Mouse (Mus musculus) spleen, adult 2 months (tissue): ENCODE data around the gene Zeb2. TPM values are rescaled to one million over a fixed set of nuclear protein-coding genes. Genes with fewer than 3 reads are reported as not detected.

Experiments used
- DNase-seq, 2 experiments: peaks; one replicate each; pipeline versions ENCODE4 v3.0.0 to v3.0.0-alpha.2; 2012 to 2021; ENCODE audit warnings: low spot score in 2 of 2, low read depth in 1 of 2
- H3K27ac ChIP-seq: fragments of 200-500 bp; 2 replicates; pipeline ENCODE4 v1.5.1; 2012; ENCODE audit warnings: low read length, inconsistent platforms; ENCODE audit not compliant: insufficient read depth
- H3K27me3 ChIP-seq: fragments of 200-500 bp; 2 replicates; pipeline ENCODE4 v1.6.1; 2012; ENCODE audit warnings: mild to moderate bottlenecking, moderate library complexity, low read length, inconsistent platforms; ENCODE audit not compliant: control insufficient read depth, insufficient read depth
- H3K36me3 ChIP-seq: fragments of 200-500 bp; 2 replicates; pipeline ENCODE4 v1.6.1; 2012; ENCODE audit warnings: mild to moderate bottlenecking, low read length, inconsistent platforms; ENCODE audit not compliant: control insufficient read depth, insufficient read depth
- H3K4me1 ChIP-seq: fragments of 200-500 bp; 2 replicates; pipeline ENCODE4 v1.6.1; 2011; ENCODE audit warnings: inconsistent platforms; ENCODE audit not compliant: control insufficient read depth, insufficient read depth, insufficient read length
- H3K4me3 ChIP-seq: fragments of 200-500 bp; 2 replicates; pipeline ENCODE4 v1.5.1; 2011; ENCODE audit warnings: mild to moderate bottlenecking, inconsistent platforms; ENCODE audit not compliant: insufficient read depth, insufficient read length; ENCODE audit errors: extremely low read depth
- CTCF ChIP-seq: fragments of 200-500 bp; IDR thresholded peaks from 2 replicates; pipeline ENCODE4 v1.5.1; 2011; ENCODE audit warnings: mild to moderate bottlenecking, inconsistent platforms; ENCODE audit not compliant: insufficient read depth, insufficient read length, insufficient replicate concordance; ENCODE audit errors: extremely low read depth
- POLR2A ChIP-seq: fragments of 200-500 bp; IDR thresholded peaks from 2 replicates; pipeline ENCODE4 v1.6.1; 2011; ENCODE audit warnings: low read depth, low read length, inconsistent platforms
- WGBS: fragments of 180-500 bp; shearing (Covaris S2); methylation state at CpG from one replicate; pipeline ENCODE4 v1.1.7; 2018; 5-methylcytosine and 5-hydroxymethylcytosine counted together
- polyA plus RNA-seq: library from polyadenylated mRNA; depleted of rRNA; stranded (reverse); fragments of >200 nt; gene quantifications from 2 replicates; pipeline ENCODE4 v1.2.3, GENCODE M21; 2012

Zeb2 gene
- polyA plus RNA-seq, 1 experiment, result 18.4 TPM

DNA sequence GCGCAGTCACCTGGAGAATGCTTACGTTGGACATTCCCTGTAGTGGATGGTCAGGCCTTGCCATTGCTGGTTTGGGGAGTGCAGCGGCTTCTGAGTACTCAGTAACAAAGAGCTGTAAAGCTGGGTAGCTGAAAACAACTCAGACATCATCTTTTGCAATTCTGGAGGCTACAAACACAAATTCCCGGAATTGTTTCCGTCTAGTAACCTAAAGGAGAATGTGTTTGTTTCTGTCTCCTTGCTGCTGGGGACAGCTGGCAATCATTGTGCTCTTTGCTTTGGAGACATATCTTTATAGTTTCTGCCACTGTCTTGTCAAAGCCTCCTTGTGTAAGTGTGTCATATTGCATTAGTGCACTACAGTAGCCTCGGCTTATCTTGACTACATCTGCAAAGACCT lies 139.2 kb downstream of the Zeb2 start:
- peaks cover 11% of the 10 kb centered on the region; the same call in 1 of the 2 replicates for H3K4me1 ChIP-seq
- H3K36me3 ChIP-seq, result no peaks in the 10 kb centered on the region
- TF ChIP-seq CTCF (no peak), POLR2A (no peak)
- H3K27me3 ChIP-seq, result no peaks in the 10 kb centered on the region
- no peak overlapping the region for H3K4me3 ChIP-seq
- WGBS, result 92% methylated on average over 6 of the region's 6 CpGs
- no peak for DNase-seq
- H3K27ac ChIP-seq, result no peak overlapping the region

GRCm38 (mm10) chr2:44977556-44977955 lies 139.6 kb downstream of the Zeb2 start:
- no peak overlapping the region for H3K27ac ChIP-seq

DNA sequence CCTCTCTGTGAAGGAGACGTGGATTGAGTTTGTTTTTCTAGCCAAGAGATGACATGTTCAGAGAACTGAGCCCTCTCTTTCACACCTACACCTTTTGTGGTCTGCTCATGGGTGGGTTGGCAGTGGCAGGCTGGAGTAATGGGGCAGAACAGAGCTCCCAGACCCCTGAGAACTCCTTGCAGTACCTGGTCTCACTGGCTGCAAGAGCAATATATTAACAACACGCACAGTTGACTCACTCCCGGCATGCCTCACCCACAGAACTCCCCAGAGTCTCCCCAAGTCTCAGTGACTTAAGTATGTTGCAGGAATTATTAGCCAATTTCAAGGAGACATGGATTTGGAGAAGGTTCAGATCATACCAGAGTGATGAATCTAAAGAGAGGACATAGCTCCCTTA lies 140.1 kb downstream of the Zeb2 start:
- H3K4me3 ChIP-seq, result no peak overlapping the region
- no peak for TF ChIP-seq POLR2A
- no peak for TF ChIP-seq CTCF
- no peaks in the 10 kb centered on the region for H3K27me3 ChIP-seq
- peaks cover 11% of the 10 kb centered on the region; the same call in 1 of the 2 replicates for H3K4me1 ChIP-seq
- H3K36me3 ChIP-seq, result no peaks in the 10 kb centered on the region
- H3K27ac ChIP-seq, result no peak overlapping the region
- no peak for DNase-seq
- 77% methylated on average over 3 of the region's 3 CpGs for WGBS

More at GRCm38 (mm10) chr2:44977556-44977955, 139.6 kb downstream of the Zeb2 start:
- Histone ChIP-seq H3K4me1 (peaks cover 11% of the 10 kb centered on the region; the same call in 1 of the 2 replicates), H3K4me3 (no peak overlapping the region), H3K27me3 (no peaks in the 10 kb centered on the region), H3K36me3 (no peaks in the 10 kb centered on the region)
- WGBS, result 80% methylated on average over 2 of the region's 2 CpGs
- DNase-seq, result no peak
- TF ChIP-seq POLR2A (no peak), CTCF (no peak)

DNA sequence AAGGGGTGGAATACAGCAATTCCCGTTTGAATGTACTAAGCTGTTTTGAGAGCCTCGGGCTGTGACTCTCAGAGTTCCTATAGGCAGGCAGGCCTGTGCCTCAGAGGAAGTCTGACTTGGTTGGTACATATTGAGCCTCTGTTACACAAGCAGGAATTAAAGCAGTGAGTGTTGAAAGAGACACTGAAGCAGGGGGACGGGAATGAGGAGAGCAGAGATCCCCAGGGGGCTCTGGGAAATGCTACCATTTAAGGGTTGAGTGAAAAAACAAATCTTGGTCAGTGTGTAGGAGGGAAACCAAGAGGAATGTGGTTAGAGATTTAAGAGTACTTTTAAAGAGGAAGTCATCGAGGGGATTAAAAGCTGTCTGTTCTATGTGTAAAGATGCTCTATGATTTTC lies 140.7 kb downstream of the Zeb2 start:
- Histone ChIP-seq H3K27ac (no peak overlapping the region), H3K27me3 (no peaks in the 10 kb centered on the region), H3K36me3 (no peaks in the 10 kb centered on the region), H3K4me3 (no peak overlapping the region), H3K4me1 (peaks cover 7% of the 10 kb centered on the region; the same call in 1 of the 2 replicates)
- DNase-seq, result no peak
- WGBS, result 33% methylated on average over 4 of the region's 4 CpGs
- TF ChIP-seq POLR2A (no peak), CTCF (no peak)

GRCm38 (mm10) chr2:44973828-44974227 lies 143.4 kb downstream of the Zeb2 start:
- DNase-seq, result no peak
- Histone ChIP-seq H3K27me3 (no peaks in the 10 kb centered on the region), H3K4me1 (peaks cover 3% of the 10 kb centered on the region; the same call in 1 of the 2 replicates), H3K4me3 (no peak overlapping the region), H3K36me3 (no peaks in the 10 kb centered on the region), H3K27ac (no peak overlapping the region)
- WGBS, result 83% methylated on average over 6 of the region's 6 CpGs
- TF ChIP-seq CTCF (no peak), POLR2A (no peak)

DNA sequence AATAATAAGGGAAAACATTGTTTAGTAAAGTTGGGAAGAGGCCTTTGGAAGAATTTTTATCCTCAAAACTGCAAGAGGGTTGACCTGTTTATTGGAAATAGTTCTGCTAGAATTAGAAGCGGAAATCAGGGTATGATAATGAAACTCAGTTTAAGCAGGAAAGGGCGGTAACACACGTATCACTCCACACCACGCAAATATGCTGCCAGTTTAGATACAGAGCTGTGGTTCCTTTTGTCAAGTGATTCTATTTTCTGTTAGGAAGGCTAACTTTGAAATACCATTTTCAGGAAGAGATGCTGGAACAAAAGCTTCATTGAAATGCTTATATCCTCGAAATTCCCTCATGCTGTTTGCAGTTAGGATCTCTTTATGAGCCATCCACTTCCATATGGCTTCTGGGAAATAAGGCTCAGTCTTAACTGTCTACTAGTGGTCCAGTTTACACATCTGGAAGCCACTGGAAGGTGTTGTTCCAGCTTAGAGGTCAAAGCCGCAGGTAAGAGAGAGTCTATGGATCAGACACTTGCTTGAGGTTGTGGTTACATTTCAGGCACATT lies 147.0 kb downstream of the Zeb2 start:
- Histone ChIP-seq H3K4me1 (no peaks in the 10 kb centered on the region), H3K27me3 (no peaks in the 10 kb centered on the region), H3K4me3 (no peak overlapping the region), H3K36me3 (no peaks in the 10 kb centered on the region), H3K27ac (no peak overlapping the region)
- no peak for TF ChIP-seq POLR2A
- TF ChIP-seq CTCF, result no peak
- WGBS, result 81% methylated on average over 6 of the region's 6 CpGs
- no peak for DNase-seq

DNA sequence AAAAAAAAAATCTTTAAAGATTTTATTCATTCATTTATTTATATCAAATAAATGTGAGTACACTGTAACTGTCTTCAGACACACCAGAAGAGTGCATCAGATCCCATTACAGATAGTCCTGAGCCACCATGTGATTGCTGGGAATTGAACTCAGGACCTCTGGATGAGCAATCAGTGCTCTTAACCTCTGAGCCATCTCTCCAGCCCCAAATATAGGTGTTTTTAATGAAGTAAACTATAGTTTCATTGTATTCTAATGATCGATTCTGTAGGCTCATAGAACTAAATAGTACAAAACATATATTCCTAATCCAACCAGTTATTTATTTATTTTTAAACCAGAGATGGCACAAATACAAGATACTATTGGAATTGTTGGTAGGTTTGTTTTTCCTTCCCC lies 147.6 kb downstream of the Zeb2 start:
- TF ChIP-seq POLR2A (no peak), CTCF (no peak)
- WGBS, result 90% methylated on average over 1 of the region's 1 CpGs
- no peak overlapping the region for H3K27ac ChIP-seq
- H3K27me3 ChIP-seq, result no peaks in the 10 kb centered on the region
- no peak overlapping the region for H3K4me3 ChIP-seq
- H3K36me3 ChIP-seq, result no peaks in the 10 kb centered on the region
- no peaks in the 10 kb centered on the region for H3K4me1 ChIP-seq
- DNase-seq, result no peak

- Histone ChIP-seq H3K4me1 (no peaks in the 10 kb centered on the region), H3K36me3 (no peaks in the 10 kb centered on the region), H3K27me3 (no peaks in the 10 kb centered on the region), H3K4me3 (no peak overlapping the region), H3K27ac (no peak overlapping the region)
- WGBS, result 83% methylated on average over 2 of the region's 2 CpGs
- TF ChIP-seq POLR2A, result no peak
- TF ChIP-seq CTCF, result no peak
- no peak for DNase-seq
Measured at GRCm38 (mm10) chr2:44969226-44969625, 148.0 kb downstream of the Zeb2 start.
